Mouse (Mus musculus): ENCODE data around the gene Tom1. TPM values are rescaled to one million over a fixed set of nuclear protein-coding genes. Genes with fewer than 3 reads are reported as not detected.

Tom1 gene
- polyA plus RNA-seq, 2 experiments: 35.1 to 35.7 TPM

DNA sequence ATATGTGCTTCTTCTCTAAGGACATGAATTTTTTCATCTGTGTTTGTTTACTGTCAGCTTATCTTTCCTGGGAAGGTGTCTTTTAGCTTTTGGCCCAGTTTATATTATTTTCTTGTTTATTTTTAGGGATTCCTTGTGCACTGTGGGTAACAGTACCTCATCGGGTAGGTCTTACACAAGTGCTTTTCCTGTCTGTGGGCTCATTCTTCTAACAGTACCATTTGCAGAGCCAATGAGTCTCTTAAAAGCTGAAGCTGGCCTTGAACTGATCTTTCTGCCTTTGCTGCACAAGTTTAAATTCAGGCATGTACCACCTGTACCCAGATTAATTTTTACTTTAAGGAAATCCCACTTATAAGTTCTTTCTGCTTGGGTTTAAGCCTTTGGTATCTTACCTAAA lies 17.1 kb upstream of the Tom1 start:
- DNase-seq (ENCODE audit: low spot score): no peak
- H3K4me2 ChIP-seq (replicated peaks; ENCODE audit: low read depth, low read length, severe bottlenecking): no peak overlapping the region
- no peak overlapping the region for H3K4me3 ChIP-seq (replicated peaks; ENCODE audit: low read length)
- H3K36me3 ChIP-seq (ENCODE audit: control insufficient read depth, insufficient read depth, low read length): peaks cover 16% of the 10 kb centered on the region
- no peak for ATAC-seq (ENCODE audit: low FRiP score, low read depth)
- no peaks in the 10 kb centered on the region for H3K4me1 ChIP-seq (ENCODE audit: control insufficient read depth, insufficient read depth, low read length)
- H3K9ac ChIP-seq (ENCODE audit: low read depth, low read length, severe bottlenecking): no peak overlapping the region
- no peak for TF ChIP-seq POLR2A (IDR thresholded peaks at IDR 0.05; ENCODE audit: borderline replicate concordance, extremely low read depth, insufficient read depth, insufficient read length)
- H3K9me3 ChIP-seq (ENCODE audit: control insufficient read depth, low read length): no peaks in the 10 kb centered on the region
- no peak overlapping the region for H3K27ac ChIP-seq (replicated peaks; ENCODE audit: low read depth, low read length)
- H3K27me3 ChIP-seq (ENCODE audit: control insufficient read depth, insufficient read depth, low read length): no peaks in the 10 kb centered on the region
- WGBS: 90% methylated on average over 1 of the region's 1 CpGs

DNA sequence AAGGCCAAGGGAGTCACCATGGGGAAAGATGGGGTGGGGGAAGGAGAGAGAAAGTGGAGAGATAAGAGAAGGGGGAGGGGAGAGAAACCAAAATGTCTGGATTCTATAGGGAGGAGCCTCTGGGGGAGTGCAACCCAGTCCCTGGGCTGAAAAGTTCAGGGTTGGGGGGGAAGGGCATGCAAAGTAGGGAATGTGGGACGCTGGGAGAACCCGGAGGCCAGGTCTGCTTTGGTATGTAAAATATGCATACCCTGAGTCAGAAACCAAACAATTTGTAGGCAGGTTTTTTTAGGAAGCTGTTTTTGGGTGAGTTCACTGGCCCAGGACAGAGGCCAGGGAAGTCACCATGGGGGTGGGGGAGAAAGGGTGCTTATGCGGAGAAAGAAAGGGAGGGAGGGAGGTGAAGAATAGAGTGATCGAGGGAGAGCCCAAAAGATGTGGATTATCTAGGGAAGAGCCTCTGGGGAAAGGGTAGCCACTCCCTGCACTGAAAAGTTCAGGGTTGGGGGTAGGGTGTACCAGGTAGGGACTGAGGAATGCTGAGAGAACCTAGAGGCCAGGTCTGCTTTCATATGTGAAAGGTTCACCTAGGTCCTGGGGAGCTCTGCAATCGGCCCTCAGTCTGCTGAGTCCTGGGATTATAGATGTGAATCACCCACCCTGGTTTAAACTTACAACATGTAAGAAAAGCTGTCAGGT lies 15.1 kb upstream of the Tom1 start:
- Histone ChIP-seq H3K27me3 (ENCODE audit: control insufficient read depth, insufficient read depth, low read length) (no peaks in the 10 kb centered on the region), H3K4me3 (replicated peaks; ENCODE audit: low read length) (no peak overlapping the region), H3K27ac (replicated peaks; ENCODE audit: low read depth, low read length) (no peak overlapping the region), H3K4me2 (replicated peaks; ENCODE audit: low read depth, low read length, severe bottlenecking) (no peak overlapping the region), H3K9ac (ENCODE audit: low read depth, low read length, severe bottlenecking) (no peak overlapping the region), H3K9me3 (ENCODE audit: control insufficient read depth, low read length) (no peaks in the 10 kb centered on the region), H3K36me3 (ENCODE audit: control insufficient read depth, insufficient read depth, low read length) (peaks cover 34% of the 10 kb centered on the region), H3K4me1 (ENCODE audit: control insufficient read depth, insufficient read depth, low read length) (no peaks in the 10 kb centered on the region)
- ATAC-seq (ENCODE audit: low FRiP score, low read depth) (no peak), DNase-seq (ENCODE audit: low spot score) (no peak)
- no peak for TF ChIP-seq POLR2A (IDR thresholded peaks at IDR 0.05; ENCODE audit: borderline replicate concordance, extremely low read depth, insufficient read depth, insufficient read length)
- 41% methylated on average over 5 of the region's 5 CpGs for WGBS

DNA sequence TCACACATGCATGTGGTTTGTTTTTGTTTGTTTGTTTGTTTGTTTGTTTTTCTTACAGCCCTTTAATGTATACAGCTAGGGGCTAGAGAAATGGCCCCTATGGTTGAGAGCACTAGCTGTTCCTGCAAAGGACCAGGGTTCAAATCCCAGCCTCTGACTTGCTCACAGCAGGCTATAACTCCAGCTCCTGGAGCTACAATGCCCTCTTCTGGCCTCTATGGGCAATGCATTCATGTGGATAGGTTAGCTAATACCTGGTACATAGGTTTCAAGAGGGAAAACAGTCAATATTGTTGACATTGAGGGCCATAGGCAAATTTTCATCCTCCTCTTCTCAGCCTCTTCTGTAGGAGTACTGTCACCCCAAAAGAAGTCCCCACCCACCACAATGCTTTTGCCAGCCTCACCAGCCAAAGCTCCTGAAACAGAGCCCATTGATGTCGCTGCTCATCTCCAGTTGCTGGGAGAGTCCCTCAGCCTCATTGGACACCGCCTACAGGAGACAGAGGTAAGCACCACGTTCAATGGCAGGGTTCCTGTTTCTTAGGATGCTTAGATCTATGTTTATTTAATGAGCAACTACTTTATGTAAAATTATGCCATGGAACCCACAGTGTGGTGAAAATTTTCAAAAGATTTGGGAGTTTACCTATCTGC lies 9.7 kb upstream of the Tom1 start:
- no peak for ATAC-seq (ENCODE audit: low FRiP score, low read depth)
- Histone ChIP-seq H3K9me3 (ENCODE audit: control insufficient read depth, low read length) (no peaks in the 10 kb centered on the region), H3K27ac (replicated peaks; ENCODE audit: low read depth, low read length) (no peak overlapping the region), H3K27me3 (ENCODE audit: control insufficient read depth, insufficient read depth, low read length) (no peaks in the 10 kb centered on the region), H3K4me1 (ENCODE audit: control insufficient read depth, insufficient read depth, low read length) (no peaks in the 10 kb centered on the region), H3K4me3 (replicated peaks; ENCODE audit: low read length) (no peak overlapping the region), H3K4me2 (replicated peaks; ENCODE audit: low read depth, low read length, severe bottlenecking) (no peak overlapping the region), H3K9ac (ENCODE audit: low read depth, low read length, severe bottlenecking) (no peak overlapping the region), H3K36me3 (ENCODE audit: control insufficient read depth, insufficient read depth, low read length) (peaks cover 64% of the 10 kb centered on the region)
- WGBS: 88% methylated on average over 3 of the region's 3 CpGs
- no peak for TF ChIP-seq POLR2A (IDR thresholded peaks at IDR 0.05; ENCODE audit: borderline replicate concordance, extremely low read depth, insufficient read depth, insufficient read length)
- DNase-seq (ENCODE audit: low spot score): no peak

DNA sequence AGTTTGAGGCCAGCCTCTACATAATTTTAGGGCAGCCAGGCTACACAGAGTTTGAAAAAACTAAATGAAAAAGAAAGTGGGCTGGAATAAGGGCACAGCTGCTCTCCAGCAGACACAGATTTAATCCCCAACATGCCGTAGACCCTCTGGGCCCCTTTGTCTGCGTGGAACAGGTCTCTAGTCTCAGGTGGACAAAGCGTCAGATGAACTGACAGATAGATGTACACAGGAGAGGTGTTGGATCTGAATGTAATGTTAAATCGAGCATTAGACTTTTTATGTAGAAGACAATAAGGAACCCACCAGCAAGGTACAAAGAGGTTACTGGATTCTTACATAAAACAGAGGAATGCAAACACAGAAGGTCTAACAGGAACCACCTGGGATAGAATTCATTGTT lies 7.7 kb upstream of the Tom1 start:
- Histone ChIP-seq H3K9me3 (ENCODE audit: control insufficient read depth, low read length) (no peaks in the 10 kb centered on the region), H3K4me3 (replicated peaks; ENCODE audit: low read length) (no peak overlapping the region), H3K27me3 (ENCODE audit: control insufficient read depth, insufficient read depth, low read length) (no peaks in the 10 kb centered on the region), H3K4me2 (replicated peaks; ENCODE audit: low read depth, low read length, severe bottlenecking) (no peak overlapping the region), H3K4me1 (ENCODE audit: control insufficient read depth, insufficient read depth, low read length) (no peaks in the 10 kb centered on the region), H3K36me3 (ENCODE audit: control insufficient read depth, insufficient read depth, low read length) (peaks cover 82% of the 10 kb centered on the region), H3K9ac (ENCODE audit: low read depth, low read length, severe bottlenecking) (no peak overlapping the region), H3K27ac (replicated peaks; ENCODE audit: low read depth, low read length) (no peak overlapping the region)
- WGBS: 93% methylated on average over 4 of the region's 4 CpGs
- DNase-seq (ENCODE audit: low spot score) (no peak), ATAC-seq (ENCODE audit: low FRiP score, low read depth) (no peak)
- no peak for TF ChIP-seq POLR2A (IDR thresholded peaks at IDR 0.05; ENCODE audit: borderline replicate concordance, extremely low read depth, insufficient read depth, insufficient read length)

DNA sequence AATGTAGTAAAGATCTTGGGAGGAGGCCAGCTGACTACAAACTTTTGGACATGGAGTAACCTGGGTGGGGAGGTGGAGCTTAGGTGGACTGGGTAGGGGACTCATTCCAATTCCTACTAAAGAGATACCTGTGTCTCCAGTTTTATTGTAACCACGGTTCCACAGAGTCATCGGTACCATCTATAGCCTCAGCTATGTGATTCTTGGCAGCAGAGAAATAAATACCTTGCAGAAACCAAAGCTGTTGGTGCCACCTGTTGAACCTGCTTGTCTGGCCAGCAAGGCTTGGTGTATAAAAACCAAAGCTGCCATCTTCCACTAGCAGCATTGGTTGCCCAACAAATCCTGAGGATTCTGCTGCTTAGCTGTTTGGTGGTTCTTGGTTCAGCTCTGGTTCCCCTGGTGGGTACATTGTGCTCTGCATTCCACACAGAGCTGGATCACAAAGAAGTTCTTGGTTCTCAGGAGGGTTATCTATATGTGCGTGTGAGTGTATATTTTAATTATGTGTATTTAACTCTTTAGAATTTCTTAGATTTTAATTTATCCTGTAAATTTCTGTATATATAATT lies 3.0 kb upstream of the Tom1 start:
- no peaks in the 10 kb centered on the region for H3K4me1 ChIP-seq (ENCODE audit: control insufficient read depth, insufficient read depth, low read length)
- no peak overlapping the region for H3K4me3 ChIP-seq (replicated peaks; ENCODE audit: low read length)
- ATAC-seq (ENCODE audit: low FRiP score, low read depth): no peak
- H3K36me3 ChIP-seq (ENCODE audit: control insufficient read depth, insufficient read depth, low read length): peaks cover 46% of the 10 kb centered on the region
- no peak for TF ChIP-seq POLR2A (IDR thresholded peaks at IDR 0.05; ENCODE audit: borderline replicate concordance, extremely low read depth, insufficient read depth, insufficient read length)
- H3K27ac ChIP-seq (replicated peaks; ENCODE audit: low read depth, low read length): no peak overlapping the region
- H3K9ac ChIP-seq (ENCODE audit: low read depth, low read length, severe bottlenecking): no peak overlapping the region
- 95% methylated on average over 3 of the region's 3 CpGs for WGBS
- H3K9me3 ChIP-seq (ENCODE audit: control insufficient read depth, low read length): no peaks in the 10 kb centered on the region
- H3K4me2 ChIP-seq (replicated peaks; ENCODE audit: low read depth, low read length, severe bottlenecking): no peak overlapping the region
- H3K27me3 ChIP-seq (ENCODE audit: control insufficient read depth, insufficient read depth, low read length): no peaks in the 10 kb centered on the region
- no peak for DNase-seq (ENCODE audit: low spot score)
